Mouse (Mus musculus) heart, adult 11 months (tissue): ENCODE data around the gene Anapc10.
"Not testable (repeated sequence)": the region's sequence is repeated elsewhere in the genome, so short reads cannot be mapped to it uniquely, and the experiment has no call there.

Source experiments
- DNase-seq: peaks from one replicate; pipeline ENCODE4 v3.0.0; 2022

Gene Anapc10

GRCm38 (mm10) chr8:79711064-79711961 lies at the start of gene Anapc10, which contains the start of gene Abce1:
Gene Anapc10 (plus strand): TSS chr8:79711820.
Gene Abce1 (minus strand): TSS chr8:79711740.
- peak; percentile 100 for DNase-seq

GRCm38 (mm10) chr8:79676461-79676860 lies 35.2 kb upstream of the Anapc10 start:
- no peak for DNase-seq

GRCm38 (mm10) chr8:79679005-79679404 lies 32.6 kb upstream of the Anapc10 start:
- DNase-seq: no peak

GRCm38 (mm10) chr8:79680083-79680482 lies 31.5 kb upstream of the Anapc10 start:
- DNase-seq: not testable (repeated sequence)

GRCm38 (mm10) chr8:79680555-79680954 lies 31.1 kb upstream of the Anapc10 start:
- DNase-seq: peak; percentile 90

GRCm38 (mm10) chr8:79680965-79681364 lies 30.7 kb upstream of the Anapc10 start:
- no peak for DNase-seq

GRCm38 (mm10) chr8:79685927-79686326 lies 25.7 kb upstream of the Anapc10 start:
- DNase-seq: not testable (repeated sequence)

GRCm38 (mm10) chr8:79692531-79692930 lies 19.1 kb upstream of the Anapc10 start:
- DNase-seq: no peak

GRCm38 (mm10) chr8:79706687-79707086 lies 4.9 kb upstream of the Anapc10 start:
- DNase-seq: peak; percentile 61

GRCm38 (mm10) chr8:79712676-79713075 lies 1.1 kb downstream of the Anapc10 start:
- no peak for DNase-seq

- no peak for DNase-seq
Measured at GRCm38 (mm10) chr8:79721537-79721936, 9.9 kb downstream of the Anapc10 start.

- DNase-seq: no peak
Measured at GRCm38 (mm10) chr8:79723308-79723707, 11.7 kb downstream of the Anapc10 start.

GRCm38 (mm10) chr8:79724589-79724988 lies 13.0 kb downstream of the Anapc10 start:
- no peak for DNase-seq

- DNase-seq: no peak
Measured at GRCm38 (mm10) chr8:79727900-79728299, 16.3 kb downstream of the Anapc10 start.

- no peak for DNase-seq
Measured at GRCm38 (mm10) chr8:79734304-79734703, 22.7 kb downstream of the Anapc10 start.

- no peak for DNase-seq
Measured at GRCm38 (mm10) chr8:79748171-79748570, 36.6 kb downstream of the Anapc10 start.

- no peak for DNase-seq
Measured at GRCm38 (mm10) chr8:79748591-79748990, 37.0 kb downstream of the Anapc10 start.

GRCm38 (mm10) chr8:79750305-79750704 lies 38.7 kb downstream of the Anapc10 start:
- DNase-seq: no peak

- DNase-seq: not testable (repeated sequence)
Measured at GRCm38 (mm10) chr8:79794873-79795272, 83.3 kb downstream of the Anapc10 start.

GRCm38 (mm10) chr8:79796690-79797089 lies 85.1 kb downstream of the Anapc10 start:
- no peak for DNase-seq

- no peak for DNase-seq
Measured at GRCm38 (mm10) chr8:79804499-79804898, 92.9 kb downstream of the Anapc10 start.

GRCm38 (mm10) chr8:79806971-79807370 lies 95.4 kb downstream of the Anapc10 start:
- no peak for DNase-seq

- peak; percentile 73 for DNase-seq
Measured at GRCm38 (mm10) chr8:79826534-79826933, 114.9 kb downstream of the Anapc10 start.
